Mouse (Mus musculus): Measurements from ENCODE around the gene Nxph4. TPM values are rescaled to one million over a fixed set of nuclear protein-coding genes. Genes with fewer than 3 reads are reported as not detected.

Gene Nxph4
- polyA plus RNA-seq (2011; ENCODE audit: insufficient read length, low read depth, missing spikeins), result 1.1 and 1.8 TPM in 2 replicates

DNA sequence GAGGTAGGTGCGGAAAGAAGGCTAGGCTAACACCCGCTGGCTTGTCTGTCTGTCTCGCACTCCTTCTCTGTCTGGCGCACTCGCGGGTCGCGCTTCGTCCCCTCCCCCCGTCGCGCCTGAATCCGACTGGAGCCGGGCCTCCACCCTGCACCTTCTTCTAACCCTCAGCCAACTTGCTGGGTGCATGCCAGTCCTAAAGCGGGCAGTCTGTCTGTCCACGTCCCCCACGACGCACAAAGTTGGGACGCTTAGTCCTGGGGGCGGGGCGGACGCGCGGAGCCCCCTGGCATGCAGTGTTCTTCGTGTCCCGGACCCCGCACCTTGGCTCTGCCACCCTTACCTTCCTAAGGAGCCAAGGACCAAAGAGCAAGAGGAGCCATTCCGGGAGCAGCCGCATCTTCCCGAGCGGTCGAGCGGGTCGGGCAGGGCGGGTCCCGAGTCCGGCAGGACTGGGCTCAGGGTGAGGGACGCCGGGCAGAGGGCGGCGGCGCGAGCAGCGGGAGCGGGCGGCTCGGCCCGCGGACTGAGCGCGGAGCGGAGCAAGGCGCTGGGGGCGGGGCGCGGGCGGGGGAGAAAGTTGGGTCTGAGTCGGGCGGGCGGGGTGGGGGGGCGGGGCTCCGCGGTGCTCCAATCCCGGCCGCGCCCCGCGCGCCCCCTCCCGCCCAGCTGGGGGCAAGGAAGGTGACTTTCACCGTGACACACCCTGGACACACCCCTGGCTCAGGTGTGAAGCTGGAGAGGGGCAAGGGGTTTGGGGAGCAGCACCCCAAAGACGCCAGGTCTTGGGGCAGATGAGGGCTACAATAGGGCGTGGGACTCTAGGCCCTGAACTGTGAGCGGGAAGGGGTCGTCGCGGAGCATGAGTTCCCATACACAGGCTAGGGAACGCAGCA, at the start of gene Nxph4:
TSS of gene Nxph4 (minus strand) at position 524 of the 893 bp plus-strand sequence.
- TF ChIP-seq POLR2A (IDR thresholded peaks at IDR 0.05; ENCODE audit: low read depth, low read length) (no peak), CTCF (IDR thresholded peaks at IDR 0.05; ENCODE audit: borderline replicate concordance, insufficient read depth, low read length) (no peak)
- Histone ChIP-seq H3K4me1 (ENCODE audit: control insufficient read depth, insufficient read depth, low read length) (peaks cover 3% of the 10 kb centered on the region; the same call in 1 of the 2 replicates), H3K27ac (ENCODE audit: insufficient read depth, low read length) (no peak within 1 kb of the TSS), H3K4me3 (ENCODE audit: insufficient read depth, low read length) (peak within 1 kb of the TSS; percentile 31)

DNA sequence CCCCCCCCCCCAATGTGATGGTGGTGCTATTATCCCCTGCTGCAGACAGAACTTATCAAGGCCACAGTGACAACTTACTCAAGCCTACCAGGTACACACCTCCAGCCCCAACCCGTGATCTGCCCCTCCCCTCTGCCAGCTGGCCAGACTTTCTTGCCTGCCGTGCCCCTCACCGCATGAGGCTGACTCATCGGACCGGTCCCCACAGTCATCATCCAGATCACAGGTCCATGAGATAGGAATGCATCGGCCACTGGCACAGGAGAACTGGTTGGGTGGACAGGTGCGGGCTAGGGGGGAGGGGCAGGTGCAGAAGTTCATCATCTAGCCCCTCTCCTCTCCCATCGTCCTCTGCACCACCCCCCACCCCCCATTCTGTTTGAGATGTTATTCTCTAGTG, 49.3 kb upstream of the Nxph4 start:
- TF ChIP-seq CTCF (IDR thresholded peaks at IDR 0.05; ENCODE audit: borderline replicate concordance, insufficient read depth, low read length) (no peak), POLR2A (IDR thresholded peaks at IDR 0.05; ENCODE audit: low read depth, low read length) (no peak)
- Histone ChIP-seq H3K4me3 (ENCODE audit: insufficient read depth, low read length) (no peak overlapping the region), H3K4me1 (ENCODE audit: control insufficient read depth, insufficient read depth, low read length) (no peaks in the 10 kb centered on the region), H3K27ac (ENCODE audit: insufficient read depth, low read length) (no peak overlapping the region)

DNA sequence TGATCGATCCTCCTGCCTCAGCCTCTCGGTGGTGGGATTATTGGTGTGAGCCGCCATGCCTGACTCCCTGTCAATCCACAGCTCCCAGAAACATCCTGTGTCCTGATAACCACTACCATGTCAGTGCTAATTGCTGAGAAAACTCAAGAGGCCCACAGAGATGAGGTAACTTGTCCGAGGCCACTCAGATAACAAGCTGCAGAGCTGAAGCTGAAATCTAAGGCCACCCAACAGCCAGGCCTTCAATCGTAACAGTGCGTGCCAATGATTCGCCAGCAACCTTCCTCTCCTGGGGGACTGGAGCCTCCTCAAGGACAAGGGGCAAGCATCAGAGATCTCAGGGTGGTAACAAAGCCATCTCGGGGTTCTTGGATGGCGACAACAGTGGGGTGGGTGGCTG, 46.9 kb upstream of the Nxph4 start:
- Histone ChIP-seq H3K27ac (ENCODE audit: insufficient read depth, low read length) (no peak overlapping the region), H3K4me3 (ENCODE audit: insufficient read depth, low read length) (no peak overlapping the region), H3K4me1 (ENCODE audit: control insufficient read depth, insufficient read depth, low read length) (no peaks in the 10 kb centered on the region)
- no peak for TF ChIP-seq CTCF (IDR thresholded peaks at IDR 0.05; ENCODE audit: borderline replicate concordance, insufficient read depth, low read length)
- no peak for TF ChIP-seq POLR2A (IDR thresholded peaks at IDR 0.05; ENCODE audit: low read depth, low read length)

DNA sequence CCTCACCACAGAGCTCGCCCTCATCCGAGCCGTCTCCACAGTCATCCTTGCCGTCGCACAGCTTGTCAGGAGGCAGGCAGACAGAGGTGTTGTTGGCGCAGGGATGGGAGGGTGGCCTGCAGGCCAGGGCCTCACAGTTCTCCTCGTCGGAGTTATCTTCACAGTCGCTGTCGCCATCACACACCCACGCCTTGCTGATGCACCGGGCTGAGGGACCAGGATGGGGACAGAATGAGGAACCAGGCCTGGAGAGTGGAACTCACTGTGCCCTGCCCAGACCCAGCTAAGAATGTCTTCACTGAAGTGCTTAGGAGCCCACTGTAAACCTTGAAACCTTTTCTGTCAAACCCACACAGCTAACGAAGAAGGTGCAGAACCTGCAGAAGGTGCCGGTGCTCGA, 43.6 kb upstream of the Nxph4 start:
- no peak for TF ChIP-seq POLR2A (IDR thresholded peaks at IDR 0.05; ENCODE audit: low read depth, low read length)
- no peak for TF ChIP-seq CTCF (IDR thresholded peaks at IDR 0.05; ENCODE audit: borderline replicate concordance, insufficient read depth, low read length)
- no peak overlapping the region for H3K27ac ChIP-seq (ENCODE audit: insufficient read depth, low read length)
- no peaks in the 10 kb centered on the region for H3K4me1 ChIP-seq (ENCODE audit: control insufficient read depth, insufficient read depth, low read length)
- H3K4me3 ChIP-seq (ENCODE audit: insufficient read depth, low read length), result no peak overlapping the region

DNA sequence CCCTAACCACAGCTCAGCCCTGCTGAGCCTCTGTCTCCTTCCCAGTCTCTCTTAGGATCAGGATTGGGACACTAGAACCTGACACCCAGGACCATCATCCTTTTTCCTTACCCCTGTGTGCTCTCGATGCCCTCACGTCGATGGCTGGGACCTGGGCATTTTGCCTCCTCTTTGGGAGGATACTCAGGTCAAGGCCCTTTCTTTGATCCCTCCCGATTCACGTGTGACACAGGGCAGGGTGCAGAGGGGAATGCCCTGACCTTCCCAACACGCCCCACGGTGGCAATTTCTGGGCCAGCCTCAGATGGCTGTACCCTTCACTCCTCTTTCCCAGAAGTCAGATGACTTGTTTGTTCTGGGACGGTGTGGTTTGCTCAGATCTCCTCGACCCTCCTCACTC, 42.8 kb upstream of the Nxph4 start:
- no peak overlapping the region for H3K4me3 ChIP-seq (ENCODE audit: insufficient read depth, low read length)
- no peak overlapping the region for H3K27ac ChIP-seq (ENCODE audit: insufficient read depth, low read length)
- no peaks in the 10 kb centered on the region for H3K4me1 ChIP-seq (ENCODE audit: control insufficient read depth, insufficient read depth, low read length)
- TF ChIP-seq CTCF (IDR thresholded peaks at IDR 0.05; ENCODE audit: borderline replicate concordance, insufficient read depth, low read length), result no peak

DNA sequence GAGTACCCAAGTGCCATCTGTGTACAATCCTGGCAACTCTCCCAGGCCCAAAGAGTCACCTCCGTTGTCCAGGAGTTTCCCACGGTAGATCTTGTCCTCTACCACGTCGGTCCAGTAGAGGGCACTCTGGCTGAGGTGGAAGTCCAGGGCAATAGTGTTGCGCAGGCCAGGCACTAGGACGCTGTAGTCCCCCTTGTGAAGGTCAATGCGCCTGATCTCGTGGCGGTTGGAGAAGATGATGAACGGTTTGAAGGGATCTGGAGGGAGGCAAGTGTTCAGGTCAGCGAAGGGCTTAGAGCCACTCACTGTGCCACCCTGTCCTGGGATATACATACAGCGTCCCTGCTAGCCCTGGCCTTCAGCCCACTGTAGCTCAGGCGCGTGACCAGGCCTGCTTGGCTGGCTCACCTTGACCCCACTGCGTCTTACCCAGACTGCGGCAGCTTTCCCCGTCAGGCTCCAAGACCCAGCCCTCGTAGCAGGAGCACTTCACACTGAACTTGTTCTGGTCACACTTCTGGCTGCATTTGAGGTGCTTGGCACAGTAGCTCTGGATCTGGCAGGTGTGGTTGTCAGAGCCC, 42.1 kb upstream of the Nxph4 start:
- Histone ChIP-seq H3K27ac (ENCODE audit: insufficient read depth, low read length) (no peak overlapping the region), H3K4me3 (ENCODE audit: insufficient read depth, low read length) (no peak overlapping the region), H3K4me1 (ENCODE audit: control insufficient read depth, insufficient read depth, low read length) (no peaks in the 10 kb centered on the region)
- TF ChIP-seq CTCF (IDR thresholded peaks at IDR 0.05; ENCODE audit: borderline replicate concordance, insufficient read depth, low read length) (peak; percentile 91), POLR2A (IDR thresholded peaks at IDR 0.05; ENCODE audit: low read depth, low read length) (no peak)

DNA sequence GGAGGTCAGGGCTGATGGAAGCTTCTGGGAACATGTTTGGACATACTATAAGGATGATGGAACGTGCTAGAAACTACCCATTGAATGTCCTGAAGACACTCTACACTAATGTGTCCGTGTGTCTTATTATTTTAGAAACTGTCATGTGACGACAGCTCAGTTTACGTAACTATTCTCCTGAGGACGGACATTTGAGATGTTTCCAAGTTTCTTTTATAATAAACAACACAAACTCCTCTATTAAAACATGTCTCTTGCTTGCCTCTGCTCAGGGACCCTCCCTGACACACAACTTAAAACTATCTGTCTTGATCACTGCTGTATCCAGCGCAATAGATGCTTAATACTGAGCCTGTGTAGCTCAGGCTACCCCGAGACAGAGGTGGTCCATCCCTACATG, 41.4 kb upstream of the Nxph4 start:
- H3K27ac ChIP-seq (ENCODE audit: insufficient read depth, low read length), result no peak overlapping the region
- no peak overlapping the region for H3K4me3 ChIP-seq (ENCODE audit: insufficient read depth, low read length)
- TF ChIP-seq CTCF (IDR thresholded peaks at IDR 0.05; ENCODE audit: borderline replicate concordance, insufficient read depth, low read length), result no peak
- TF ChIP-seq POLR2A (IDR thresholded peaks at IDR 0.05; ENCODE audit: low read depth, low read length), result no peak
- no peaks in the 10 kb centered on the region for H3K4me1 ChIP-seq (ENCODE audit: control insufficient read depth, insufficient read depth, low read length)

DNA sequence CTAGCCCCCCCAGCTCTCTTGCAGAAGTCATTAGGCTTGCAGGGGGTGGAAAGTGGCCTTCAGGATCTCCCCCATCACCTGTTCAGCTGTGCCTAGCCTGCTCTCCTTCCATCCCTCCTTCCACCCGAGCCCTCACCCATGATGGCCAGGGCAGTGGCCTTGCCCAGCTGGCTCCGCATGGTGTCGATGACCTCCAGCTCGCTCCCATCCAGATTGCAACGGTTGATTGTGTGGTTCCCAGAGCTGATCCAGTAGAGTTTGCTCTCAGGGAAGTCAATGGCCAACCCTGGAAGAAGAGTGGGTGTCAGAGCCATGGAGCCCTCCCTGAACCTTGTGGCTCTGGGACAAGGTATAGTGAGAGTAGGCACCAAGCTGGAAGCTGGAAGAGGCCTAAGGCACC, 37.9 kb upstream of the Nxph4 start:
- H3K4me3 ChIP-seq (ENCODE audit: insufficient read depth, low read length), result no peak overlapping the region
- no peak overlapping the region for H3K27ac ChIP-seq (ENCODE audit: insufficient read depth, low read length)
- TF ChIP-seq POLR2A (IDR thresholded peaks at IDR 0.05; ENCODE audit: low read depth, low read length), result no peak
- no peak for TF ChIP-seq CTCF (IDR thresholded peaks at IDR 0.05; ENCODE audit: borderline replicate concordance, insufficient read depth, low read length)
- H3K4me1 ChIP-seq (ENCODE audit: control insufficient read depth, insufficient read depth, low read length), result no peaks in the 10 kb centered on the region

DNA sequence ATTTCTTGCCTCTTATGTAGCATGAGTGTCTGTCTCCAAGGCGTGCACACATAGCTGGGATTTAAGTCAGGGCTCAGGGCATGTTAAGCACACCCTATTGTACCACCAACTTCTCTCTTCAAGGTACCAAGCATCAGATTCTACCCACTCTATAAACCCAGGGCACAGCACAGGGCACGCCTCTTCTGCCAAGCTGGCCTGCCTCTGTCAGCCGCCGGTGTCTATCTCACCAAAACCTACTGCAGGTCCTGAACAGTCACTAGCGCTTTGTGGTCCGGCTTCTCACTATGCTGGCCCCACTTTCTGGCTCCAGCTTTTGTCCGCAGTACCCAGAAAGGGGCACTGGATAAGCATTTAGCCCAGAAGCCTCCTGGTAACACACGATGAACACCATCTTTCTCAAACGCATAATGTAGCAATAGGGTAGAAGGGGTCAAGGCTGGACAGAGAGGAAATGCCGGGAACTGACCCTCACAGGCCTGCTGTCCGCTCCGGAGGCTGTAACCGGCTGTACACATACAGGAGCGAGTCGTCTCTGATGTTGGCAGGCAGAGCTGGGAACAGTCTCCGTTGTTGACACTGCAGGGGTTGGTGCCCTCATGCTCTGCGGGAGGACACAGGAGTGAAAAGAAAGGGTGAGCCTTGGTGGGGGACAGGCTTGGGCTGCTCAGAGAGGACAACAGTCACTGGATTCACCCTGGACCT, 36.7 kb upstream of the Nxph4 start:
- no peaks in the 10 kb centered on the region for H3K4me1 ChIP-seq (ENCODE audit: control insufficient read depth, insufficient read depth, low read length)
- H3K27ac ChIP-seq (ENCODE audit: insufficient read depth, low read length), result no peak overlapping the region
- TF ChIP-seq CTCF (IDR thresholded peaks at IDR 0.05; ENCODE audit: borderline replicate concordance, insufficient read depth, low read length), result no peak
- no peak for TF ChIP-seq POLR2A (IDR thresholded peaks at IDR 0.05; ENCODE audit: low read depth, low read length)
- no peak overlapping the region for H3K4me3 ChIP-seq (ENCODE audit: insufficient read depth, low read length)

DNA sequence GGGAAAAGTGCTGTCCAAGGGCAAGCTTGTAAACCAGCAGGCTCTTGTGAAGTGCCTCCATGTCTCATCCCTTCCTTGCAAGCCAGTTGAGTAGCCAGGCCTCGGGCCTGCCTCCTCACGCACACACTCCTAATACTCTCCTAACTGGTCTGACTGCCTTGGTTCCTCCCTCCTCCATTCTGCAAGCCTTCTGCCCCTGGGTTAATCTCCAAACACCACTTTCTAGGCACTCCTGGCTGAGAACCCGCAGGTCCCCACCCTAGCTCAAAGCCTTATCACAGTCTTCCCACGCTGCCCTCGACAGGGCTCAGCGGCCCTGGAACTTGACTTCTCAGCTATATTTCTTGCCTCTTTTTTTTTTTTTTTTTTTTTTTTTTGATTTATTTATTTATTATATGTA, 36.0 kb upstream of the Nxph4 start:
- no peak for TF ChIP-seq POLR2A (IDR thresholded peaks at IDR 0.05; ENCODE audit: low read depth, low read length)
- no peak for TF ChIP-seq CTCF (IDR thresholded peaks at IDR 0.05; ENCODE audit: borderline replicate concordance, insufficient read depth, low read length)
- Histone ChIP-seq H3K27ac (ENCODE audit: insufficient read depth, low read length) (no peak overlapping the region), H3K4me1 (ENCODE audit: control insufficient read depth, insufficient read depth, low read length) (no peaks in the 10 kb centered on the region), H3K4me3 (ENCODE audit: insufficient read depth, low read length) (no peak overlapping the region)
